Mouse (Mus musculus) stomach, postnatal 0 days (tissue): Measurements from ENCODE around the gene Spata32.

ENCODE experiments used
- CTCF ChIP-seq: IDR thresholded peaks from 2 replicates; pipeline ENCODE4 v1.5.1; 2016; ENCODE audit warnings: antibody characterized with exemption, low read depth, mild to moderate bottlenecking, moderate library complexity
- EP300 ChIP-seq: optimal IDR thresholded peaks from 2 replicates; pipeline ENCODE3; 2016; ENCODE audit warnings: antibody characterized with exemption

GRCm38 (mm10) chr11:103195236-103195635, 23.0 kb downstream of the Spata32 start:
- TF ChIP-seq CTCF (no peak), EP300 (no peak)
